In the genomic region with DNA sequence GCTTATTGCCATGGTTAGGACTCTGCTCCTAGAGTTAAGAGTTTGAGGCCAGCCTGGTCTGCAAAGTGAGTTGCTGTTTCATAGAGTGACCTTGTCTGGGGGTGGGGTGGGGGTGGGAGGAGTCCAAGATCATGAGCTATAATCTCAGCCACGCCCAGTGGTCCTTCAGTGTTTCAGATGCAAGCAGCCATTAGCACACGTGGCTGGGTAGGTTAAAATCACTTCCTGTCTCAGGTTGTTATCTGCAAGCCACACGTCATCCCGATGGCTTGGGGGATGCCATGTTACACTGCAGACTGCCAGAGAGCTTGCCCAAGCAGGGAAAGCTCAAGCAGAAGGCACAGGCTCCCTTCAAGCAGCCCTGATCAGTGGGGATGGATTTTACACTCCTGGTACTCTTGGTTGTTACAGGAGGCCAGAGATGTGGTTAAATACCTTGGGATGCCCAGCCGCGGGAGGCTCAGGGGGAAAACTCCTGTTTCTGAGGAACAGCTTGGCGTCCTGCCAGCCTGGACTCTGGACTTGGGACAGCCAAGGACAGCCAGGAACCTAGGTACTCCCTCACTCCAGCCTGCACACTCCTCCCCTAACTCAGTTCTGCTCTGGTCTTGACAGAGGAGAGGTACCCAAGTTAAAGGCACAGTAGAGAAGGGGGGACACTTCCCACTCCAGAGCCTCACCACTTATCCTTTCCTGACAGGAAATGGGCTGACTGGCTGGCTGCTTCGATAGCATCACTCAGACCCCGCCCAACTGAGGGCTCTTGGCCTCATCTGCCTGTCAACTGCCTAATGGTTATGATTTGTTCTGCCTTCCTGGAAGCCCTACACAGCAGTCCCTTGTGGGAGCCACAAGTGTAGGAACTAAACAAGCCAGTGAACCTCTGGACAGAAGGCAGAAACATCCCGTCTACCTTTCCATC, we compare ENCODE assay signal across 10 mouse cellular contexts. TPM values are rescaled to one million over a fixed set of nuclear protein-coding genes. Genes with fewer than 3 reads are reported as not detected.
A peak's percentile ranks its signal among the peaks of the same experiment; 100 is the strongest.
DNase-seq lines count a peak whose midpoint lies in the region; ATAC-seq lines count a peak whose summit lies in the region.
"Had no signal": no experiment of that assay in that cellular context is flagged by ENCODE, and none has a peak within 500 bp of the region (broad histone marks: within the 10 kb centered on the region; RNA-seq: fewer than 3 reads in every experiment).

No protein-coding gene starts in this region.

- WGBS in neural tube, embryonic 13.5 days, result 58% methylated on average over 10 of the region's 10 CpGs
- 57% methylated on average over 10 of the region's 10 CpGs for WGBS in neural tube, embryonic 15.5 days
- WGBS in forebrain, embryonic 12.5 days, result 70% methylated on average over 10 of the region's 10 CpGs
- WGBS in hindbrain, embryonic 16.5 days, result 59% methylated on average over 10 of the region's 10 CpGs
- WGBS in forebrain, embryonic 16.5 days, result 63% methylated on average over 10 of the region's 10 CpGs

- peak overlapping the region; percentile 38; the same call in 1 of the 2 replicates for H3K27ac ChIP-seq in neural tube, embryonic 13.5 days (replicated peaks)
- no peak overlapping the region for H3K27ac ChIP-seq in neural tube, embryonic 15.5 days (replicated peaks)
- H3K27ac ChIP-seq in forebrain, embryonic 12.5 days, result no peak overlapping the region
- H3K27ac ChIP-seq in hindbrain, embryonic 16.5 days (ENCODE audit: low read depth, low read length), result no peak overlapping the region
- H3K27ac ChIP-seq in forebrain, embryonic 16.5 days (ENCODE audit: low read length), result no peak overlapping the region
- H3K27ac ChIP-seq: gastrocnemius, adult 2 months; midbrain, embryonic 12.5 days had no signal

- no peak overlapping the region for H3K9ac ChIP-seq in neural tube, embryonic 13.5 days
- no peak overlapping the region for H3K9ac ChIP-seq in neural tube, embryonic 15.5 days (replicated peaks)
- no peak overlapping the region for H3K9ac ChIP-seq in forebrain, embryonic 12.5 days
- no peak overlapping the region for H3K9ac ChIP-seq in hindbrain, embryonic 16.5 days (ENCODE audit: low read depth, low read length)
- H3K9ac ChIP-seq in forebrain, embryonic 16.5 days (replicated peaks; ENCODE audit: low read depth, low read length), result no peak overlapping the region
- H3K9ac ChIP-seq: midbrain, embryonic 12.5 days had no signal

- no peaks in the 10 kb centered on the region for H3K36me3 ChIP-seq in neural tube, embryonic 13.5 days
- no peaks in the 10 kb centered on the region for H3K36me3 ChIP-seq in neural tube, embryonic 15.5 days
- H3K36me3 ChIP-seq in forebrain, embryonic 12.5 days (replicated peaks), result no peaks in the 10 kb centered on the region
- H3K36me3 ChIP-seq in hindbrain, embryonic 16.5 days (ENCODE audit: control insufficient read depth, insufficient read depth, low read length), result no peaks in the 10 kb centered on the region
- no peaks in the 10 kb centered on the region for H3K36me3 ChIP-seq in forebrain, embryonic 16.5 days (ENCODE audit: control insufficient read depth, insufficient read depth)
- H3K36me3 ChIP-seq: midbrain, embryonic 12.5 days had no signal

- no peak for ATAC-seq in neural tube, embryonic 13.5 days (ENCODE audit: low read depth)
- no peak for ATAC-seq in neural tube, embryonic 15.5 days (ENCODE audit: low FRiP score)
- ATAC-seq in forebrain, embryonic 12.5 days (ENCODE audit: low FRiP score), result no peak
- no peak for ATAC-seq in hindbrain, embryonic 16.5 days
- ATAC-seq in forebrain, embryonic 16.5 days, result no peak

- H3K4me3 ChIP-seq in neural tube, embryonic 13.5 days, result no peak overlapping the region
- H3K4me3 ChIP-seq in neural tube, embryonic 15.5 days (replicated peaks), result no peak overlapping the region
- no peak overlapping the region for H3K4me3 ChIP-seq in forebrain, embryonic 12.5 days (replicated peaks)
- H3K4me3 ChIP-seq in hindbrain, embryonic 16.5 days (ENCODE audit: low read length), result no peak overlapping the region
- H3K4me3 ChIP-seq in forebrain, embryonic 16.5 days (replicated peaks; ENCODE audit: low read length), result no peak overlapping the region
- H3K4me3 ChIP-seq: gastrocnemius, adult 2 months; midbrain, embryonic 12.5 days had no signal

- H3K9me3 ChIP-seq in neural tube, embryonic 13.5 days, result no peaks in the 10 kb centered on the region
- H3K9me3 ChIP-seq in neural tube, embryonic 15.5 days (replicated peaks), result no peaks in the 10 kb centered on the region
- no peaks in the 10 kb centered on the region for H3K9me3 ChIP-seq in forebrain, embryonic 12.5 days
- H3K9me3 ChIP-seq in hindbrain, embryonic 16.5 days (ENCODE audit: control insufficient read depth, low read length), result no peaks in the 10 kb centered on the region
- H3K9me3 ChIP-seq in forebrain, embryonic 16.5 days (ENCODE audit: control insufficient read depth, low read length), result no peaks in the 10 kb centered on the region
- H3K9me3 ChIP-seq: midbrain, embryonic 12.5 days had no signal

- DNase-seq in adrenal gland, postnatal 14 days, result peak; percentile 58
- DNase-seq in kidney, postnatal 4 days, result peak; percentile 79 to 87
- DNase-seq in naive thymus-derived CD4-positive, alpha-beta T cell, adult 2 months (ENCODE audit: low read depth), result peak; percentile 74
- DNase-seq: gastrocnemius, adult 2 months had no signal

- no peak overlapping the region for H3K4me2 ChIP-seq in neural tube, embryonic 13.5 days
- no peak overlapping the region for H3K4me2 ChIP-seq in neural tube, embryonic 15.5 days
- H3K4me2 ChIP-seq in forebrain, embryonic 12.5 days, result no peak overlapping the region
- no peak overlapping the region for H3K4me2 ChIP-seq in hindbrain, embryonic 16.5 days (ENCODE audit: low read length)
- H3K4me2 ChIP-seq in forebrain, embryonic 16.5 days (ENCODE audit: low read length), result no peak overlapping the region
- H3K4me2 ChIP-seq: midbrain, embryonic 12.5 days had no signal

- H3K27me3 ChIP-seq in neural tube, embryonic 13.5 days, result peaks cover 24% of the 10 kb centered on the region
- H3K27me3 ChIP-seq in neural tube, embryonic 15.5 days (replicated peaks), result peaks cover 13% of the 10 kb centered on the region
- peaks cover 20% of the 10 kb centered on the region for H3K27me3 ChIP-seq in forebrain, embryonic 12.5 days
- 0 out of 2 replicates have a peak, but pooled peaks cover 7% of the 10 kb centered on the region for H3K27me3 ChIP-seq in hindbrain, embryonic 16.5 days (replicated peaks; ENCODE audit: control insufficient read depth, insufficient read depth, low read length)
- H3K27me3 ChIP-seq in forebrain, embryonic 16.5 days (replicated peaks; ENCODE audit: control insufficient read depth, insufficient read depth, low read length), result 0 out of 2 replicates have a peak, but pooled peaks cover 3% of the 10 kb centered on the region

- H3K4me1 ChIP-seq in neural tube, embryonic 13.5 days (replicated peaks), result peaks cover 22% of the 10 kb centered on the region
- H3K4me1 ChIP-seq in neural tube, embryonic 15.5 days, result peaks cover 21% of the 10 kb centered on the region
- peaks cover 25% of the 10 kb centered on the region for H3K4me1 ChIP-seq in forebrain, embryonic 12.5 days
- H3K4me1 ChIP-seq in hindbrain, embryonic 16.5 days (ENCODE audit: control insufficient read depth, insufficient read depth, low read depth, low read length), result no peaks in the 10 kb centered on the region
- H3K4me1 ChIP-seq in forebrain, embryonic 16.5 days (replicated peaks; ENCODE audit: control insufficient read depth, insufficient read depth, low read length), result peaks cover 6% of the 10 kb centered on the region; the same call in 1 of the 2 replicates

RNA-seq across cellular contexts. Expression of a gene that starts 5.8 kb away (rescaled TPM):
- not detected in 2 replicates for polyA plus RNA-seq in neural tube, embryonic 13.5 days (2015; fragmentation: Nextera tagmentation; extraction: Ambion mirVana)
- 0.22 TPM in 1 of 2 replicates, not detected in the other for polyA plus RNA-seq in neural tube, embryonic 15.5 days (2015; fragmentation: Nextera tagmentation; extraction: Ambion mirVana)
- total RNA-seq in adrenal gland, postnatal 14 days (2021), result not detected in 2 replicates
- 0.06 TPM in 1 of 2 replicates, not detected in the other for polyA plus RNA-seq in forebrain, embryonic 12.5 days (2016; fragmentation: Nextera tagmentation; extraction: Ambion mirVana)
- polyA plus RNA-seq in hindbrain, embryonic 16.5 days (2015; fragmentation: Nextera tagmentation; extraction: Ambion mirVana), result 0.05 TPM in 1 of 2 replicates, not detected in the other
- polyA plus RNA-seq in forebrain, embryonic 16.5 days (2015; fragmentation: Nextera tagmentation; extraction: Ambion mirVana), result not detected in 2 replicates

RNA-seq across cellular contexts. Expression of a gene that starts 29.3 kb away (rescaled TPM):
- polyA plus RNA-seq in neural tube, embryonic 13.5 days (2015; fragmentation: Nextera tagmentation; extraction: Ambion mirVana), result 0.10 and 0.11 TPM in 2 replicates
- 0.08 and 0.24 TPM in 2 replicates for polyA plus RNA-seq in neural tube, embryonic 15.5 days (2015; fragmentation: Nextera tagmentation; extraction: Ambion mirVana)
- total RNA-seq in adrenal gland, postnatal 14 days (2021), result not detected in 2 replicates
- polyA plus RNA-seq in forebrain, embryonic 12.5 days (2016; fragmentation: Nextera tagmentation; extraction: Ambion mirVana), result 0.10 TPM in 1 of 2 replicates, not detected in the other
- polyA plus RNA-seq in hindbrain, embryonic 16.5 days (2015; fragmentation: Nextera tagmentation; extraction: Ambion mirVana), result not detected in 2 replicates
- not detected in 2 replicates for polyA plus RNA-seq in forebrain, embryonic 16.5 days (2015; fragmentation: Nextera tagmentation; extraction: Ambion mirVana)

RNA-seq across cellular contexts. Expression of a gene that starts 42.2 kb away (rescaled TPM):
- polyA plus RNA-seq in neural tube, embryonic 13.5 days (2015; fragmentation: Nextera tagmentation; extraction: Ambion mirVana), result 0.08 and 0.12 TPM in 2 replicates
- 0.20 and 1.6 TPM in 2 replicates for polyA plus RNA-seq in neural tube, embryonic 15.5 days (2015; fragmentation: Nextera tagmentation; extraction: Ambion mirVana)
- 0.75 and 0.85 TPM in 2 replicates for total RNA-seq in adrenal gland, postnatal 14 days (2021)
- polyA plus RNA-seq in forebrain, embryonic 12.5 days (2016; fragmentation: Nextera tagmentation; extraction: Ambion mirVana), result 0.90 and 1.8 TPM in 2 replicates
- polyA plus RNA-seq in hindbrain, embryonic 16.5 days (2015; fragmentation: Nextera tagmentation; extraction: Ambion mirVana), result 0.14 TPM in 1 of 2 replicates, not detected in the other
- polyA plus RNA-seq in forebrain, embryonic 16.5 days (2015; fragmentation: Nextera tagmentation; extraction: Ambion mirVana), result 0.24 TPM in 1 of 2 replicates, not detected in the other
- total RNA-seq: gastrocnemius, adult 2 months had no signal
